Mouse (Mus musculus) heart, embryonic 13.5 days (tissue): ENCODE measurements around the gene Iqcf3. TPM values are rescaled to one million over a fixed set of nuclear protein-coding genes. Genes with fewer than 3 reads are reported as not detected.

Experiments
- ATAC-seq: fragments of 200-750 bp; cut with Nextera tagmentation; 2 replicates; pipeline ENCODE4 v1.8.0; 2017; ENCODE audit warnings: moderate TSS enrichment; ENCODE audit not compliant: insufficient number of reproducible peaks, low FRiP score, low TSS enrichment; ENCODE audit errors: extremely low read depth
- H3K27ac ChIP-seq: fragments of 300-500 bp; sonication (generic); replicated peaks from 2 replicates; pipeline ENCODE4 v1.5.1; 2015; ENCODE audit warnings: moderate library complexity, mild to moderate bottlenecking, inconsistent platforms
- H3K27me3 ChIP-seq: fragments of 300-500 bp; sonication (generic); replicated peaks from 2 replicates; pipeline ENCODE4 v1.6.1; 2015; ENCODE audit warnings: mild to moderate bottlenecking, inconsistent platforms
- H3K36me3 ChIP-seq: fragments of 300-500 bp; sonication (generic); 2 replicates; pipeline ENCODE4 v1.6.1; 2015; ENCODE audit warnings: mild to moderate bottlenecking, inconsistent platforms
- H3K4me1 ChIP-seq: fragments of 300-500 bp; sonication (generic); 2 replicates; pipeline ENCODE4 v1.6.1; 2015; ENCODE audit warnings: inconsistent platforms
- H3K4me2 ChIP-seq: fragments of 300-500 bp; sonication (generic); 2 replicates; pipeline ENCODE4 v1.6.1; 2015; ENCODE audit warnings: inconsistent platforms, mild to moderate bottlenecking, moderate library complexity
- H3K4me3 ChIP-seq: fragments of 300-500 bp; sonication (generic); 2 replicates; pipeline ENCODE4 v1.5.1; 2015; ENCODE audit warnings: moderate library complexity, mild to moderate bottlenecking, inconsistent platforms
- H3K9ac ChIP-seq: fragments of 300-500 bp; sonication (generic); 2 replicates; pipeline ENCODE4 v1.6.1; 2015; ENCODE audit warnings: inconsistent platforms, mild to moderate bottlenecking, moderate library complexity
- H3K9me3 ChIP-seq: fragments of 300-500 bp; sonication (generic); 2 replicates; pipeline ENCODE4 v1.6.1; 2016; ENCODE audit warnings: inconsistent platforms
- WGBS: fragments of 180-500 bp; shearing (Covaris S2); methylation state at CpG from one replicate; pipeline ENCODE4 v1.1.7; 2015; ENCODE audit warnings: mixed read lengths; 5-methylcytosine and 5-hydroxymethylcytosine counted together
- polyA plus RNA-seq: library from polyadenylated mRNA; unstranded; fragments of >200 nt; fragmentation: Nextera tagmentation; extraction: Ambion mirVana; gene quantifications from 2 replicates; pipeline ENCODE4 v1.2.1, GENCODE M21; 2015

The Iqcf3 gene
- polyA plus RNA-seq, 1 experiment from 2014 or later = not detected

GRCm38 (mm10) chr9:106478101-106478500 lies 83.3 kb downstream of the Iqcf3 start:
- no peak for ATAC-seq
- Histone ChIP-seq H3K36me3 (peaks cover 31% of the 10 kb centered on the region), H3K4me3 (peak overlapping the region; percentile 75), H3K4me2 (peak overlapping the region; percentile 99), H3K4me1 (peaks cover 37% of the 10 kb centered on the region), H3K9ac (peak overlapping the region; percentile 85), H3K27ac (no peak overlapping the region), H3K9me3 (no peaks in the 10 kb centered on the region), H3K27me3 (peaks cover 4% of the 10 kb centered on the region; the same call in 1 of the 2 replicates)
- 71% methylated on average over 9 of the region's 9 CpGs for WGBS

- Histone ChIP-seq H3K4me1 (peaks cover 38% of the 10 kb centered on the region), H3K9me3 (no peaks in the 10 kb centered on the region), H3K9ac (peak overlapping the region; percentile 85), H3K27me3 (peaks cover 5% of the 10 kb centered on the region; the same call in 1 of the 2 replicates), H3K27ac (peak overlapping the region; percentile 30), H3K4me2 (peak overlapping the region; percentile 99), H3K4me3 (peak overlapping the region; percentile 75), H3K36me3 (peaks cover 27% of the 10 kb centered on the region)
- WGBS = 2% methylated on average over 16 of the region's 16 CpGs
- no peak for ATAC-seq
Measured at GRCm38 (mm10) chr9:106477649-106478048, 83.8 kb downstream of the Iqcf3 start.

DNA sequence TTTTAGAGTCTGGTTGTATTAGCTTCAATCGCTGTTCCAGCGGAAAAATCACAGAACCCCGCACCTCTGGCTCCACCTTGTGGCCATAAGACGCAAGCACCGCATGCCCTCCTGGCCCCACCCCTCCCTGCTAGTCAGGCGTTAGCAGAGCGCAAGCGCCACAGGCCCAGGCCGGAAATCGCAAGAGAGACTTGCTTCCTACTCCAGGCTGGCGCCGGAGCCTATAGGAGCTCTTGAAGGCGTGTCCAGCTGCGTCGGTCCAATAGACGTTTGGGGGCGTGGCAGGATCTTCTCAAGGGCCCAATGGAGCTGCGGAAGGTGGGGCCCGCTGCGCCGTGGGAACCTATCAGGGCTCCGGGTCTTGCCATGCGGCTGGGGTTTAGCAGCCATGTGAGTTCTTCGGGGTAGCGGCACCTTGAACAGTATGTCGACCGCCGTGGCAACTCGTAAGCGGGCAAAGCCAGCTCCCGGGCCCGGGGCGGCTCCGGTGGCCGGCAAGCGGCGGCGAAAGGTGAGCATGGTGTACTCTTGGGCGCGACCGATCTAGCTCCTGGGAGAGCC lies 84.4 kb downstream of the Iqcf3 start, which contains the start of gene Parp3:
Gene Parp3 (minus strand): TSS at position 26 of the 561 bp plus-strand sequence.
- peak within 1 kb of the TSS; percentile 70 for H3K27ac ChIP-seq
- under 1% methylated on average over 41 of the region's 41 CpGs for WGBS
- peak; percentile 95 for ATAC-seq
- peak within 1 kb of the TSS; percentile 75 for H3K4me3 ChIP-seq
- peaks cover 21% of the 10 kb centered on the region for H3K36me3 ChIP-seq
- peak within 1 kb of the TSS; percentile 85 for H3K9ac ChIP-seq
- no peaks in the 10 kb centered on the region for H3K9me3 ChIP-seq
- H3K27me3 ChIP-seq = peaks cover 5% of the 10 kb centered on the region; the same call in 1 of the 2 replicates
- H3K4me2 ChIP-seq = peak within 1 kb of the TSS; percentile 99
- H3K4me1 ChIP-seq = peaks cover 45% of the 10 kb centered on the region

DNA sequence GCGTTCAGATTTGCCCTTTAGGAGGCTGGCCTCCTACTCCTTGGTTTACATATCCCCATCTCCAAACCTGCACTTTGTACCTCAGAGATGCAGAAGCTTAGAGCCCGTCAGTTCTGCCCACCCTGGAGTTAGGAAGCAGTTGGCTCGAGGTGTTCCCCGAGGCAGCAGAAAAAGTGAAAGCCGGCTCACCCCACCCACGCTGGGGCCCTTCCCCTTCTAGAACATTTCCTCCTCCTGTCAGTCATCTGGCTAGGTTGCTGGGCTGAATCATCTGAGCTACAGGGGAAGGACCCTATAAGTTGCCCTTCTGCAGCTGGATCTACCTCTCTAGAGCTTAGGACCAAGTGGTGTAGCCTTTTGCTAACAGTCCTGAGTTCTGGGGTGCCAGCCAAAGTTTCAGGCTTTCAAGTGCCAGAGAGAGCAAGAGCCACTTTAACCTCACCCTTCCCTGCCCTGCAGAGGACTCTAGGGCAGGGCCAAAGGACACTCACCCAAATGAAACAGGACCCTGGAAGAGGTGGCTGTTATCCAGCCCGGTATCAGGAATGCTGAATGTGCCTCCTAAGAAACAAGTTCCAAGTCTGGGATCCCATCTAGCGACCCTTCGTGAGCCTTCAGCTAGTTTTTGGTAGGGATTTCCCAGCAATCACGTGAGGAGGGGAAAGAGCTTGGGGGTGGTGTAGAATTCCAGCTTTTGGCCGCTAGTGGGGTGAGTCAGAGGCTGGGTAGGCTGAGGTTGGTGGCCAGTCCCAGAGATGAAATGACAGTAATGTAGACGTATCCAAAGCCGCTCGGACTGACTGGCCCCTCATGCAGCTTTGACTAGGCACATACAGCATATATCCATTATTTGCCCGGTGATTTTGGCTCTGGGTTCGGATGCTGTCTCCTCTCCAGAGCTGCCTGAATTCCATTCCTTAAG lies 85.2 kb downstream of the Iqcf3 start:
- ATAC-seq = peak; percentile 5; the same call in 1 of the 2 replicates
- 21% methylated on average over 16 of the region's 16 CpGs for WGBS
- Histone ChIP-seq H3K9me3 (no peaks in the 10 kb centered on the region), H3K36me3 (peaks cover 14% of the 10 kb centered on the region), H3K9ac (peak overlapping the region; percentile 76), H3K27ac (peak overlapping the region; percentile 70), H3K4me1 (peaks cover 51% of the 10 kb centered on the region), H3K4me3 (peak overlapping the region; percentile 32), H3K4me2 (peak overlapping the region; percentile 64), H3K27me3 (peaks cover 5% of the 10 kb centered on the region; the same call in 1 of the 2 replicates)

- ATAC-seq = no peak
- H3K9ac ChIP-seq = peak within 1 kb of the TSS; percentile 76
- peak within 1 kb of the TSS; percentile 64 for H3K4me2 ChIP-seq
- H3K27me3 ChIP-seq = peaks cover 5% of the 10 kb centered on the region; the same call in 1 of the 2 replicates
- H3K9me3 ChIP-seq = no peaks in the 10 kb centered on the region
- 82% methylated on average over 10 of the region's 10 CpGs for WGBS
- H3K4me3 ChIP-seq = peak within 1 kb of the TSS; percentile 32
- H3K4me1 ChIP-seq = peaks cover 51% of the 10 kb centered on the region
- peaks cover 8% of the 10 kb centered on the region for H3K36me3 ChIP-seq
- H3K27ac ChIP-seq = peak within 1 kb of the TSS; percentile 70
Measured at GRCm38 (mm10) chr9:106475663-106476001, 85.8 kb downstream of the Iqcf3 start, which contains the start of gene Rrp9. Gene Rrp9 (plus strand): TSS chr9:106475963.

- H3K27ac ChIP-seq = no peak overlapping the region
- H3K4me3 ChIP-seq = no peak overlapping the region
- H3K4me2 ChIP-seq = peak overlapping the region; percentile 34; the same call in 1 of the 2 replicates
- WGBS = 62% methylated on average over 7 of the region's 7 CpGs
- no peaks in the 10 kb centered on the region for H3K9me3 ChIP-seq
- H3K27me3 ChIP-seq = peaks cover 5% of the 10 kb centered on the region; the same call in 1 of the 2 replicates
- peaks cover 51% of the 10 kb centered on the region for H3K4me1 ChIP-seq
- 0 out of 2 replicates have a peak, but pooled peaks cover 3% of the 10 kb centered on the region for H3K36me3 ChIP-seq
- no peak for ATAC-seq
- peak overlapping the region; percentile 44 for H3K9ac ChIP-seq
Measured at GRCm38 (mm10) chr9:106475046-106475445, 86.4 kb downstream of the Iqcf3 start.

GRCm38 (mm10) chr9:106474456-106474855 lies 87.0 kb downstream of the Iqcf3 start:
- H3K36me3 ChIP-seq = 0 out of 2 replicates have a peak, but pooled peaks cover 2% of the 10 kb centered on the region
- 2% methylated on average over 6 of the region's 6 CpGs for WGBS
- peaks cover 5% of the 10 kb centered on the region; the same call in 1 of the 2 replicates for H3K27me3 ChIP-seq
- peak overlapping the region; percentile 34 for H3K4me2 ChIP-seq
- ATAC-seq = no peak
- H3K27ac ChIP-seq = no peak overlapping the region
- peak overlapping the region; percentile 44 for H3K9ac ChIP-seq
- H3K4me3 ChIP-seq = no peak overlapping the region
- H3K9me3 ChIP-seq = no peaks in the 10 kb centered on the region
- H3K4me1 ChIP-seq = peaks cover 51% of the 10 kb centered on the region

- Histone ChIP-seq H3K9ac (peak overlapping the region; percentile 44), H3K27me3 (peaks cover 5% of the 10 kb centered on the region; the same call in 1 of the 2 replicates), H3K9me3 (no peaks in the 10 kb centered on the region), H3K4me1 (peaks cover 51% of the 10 kb centered on the region), H3K4me3 (no peak overlapping the region), H3K36me3 (no peaks in the 10 kb centered on the region), H3K27ac (no peak overlapping the region), H3K4me2 (no peak overlapping the region)
- ATAC-seq = no peak
- WGBS = 79% methylated on average over 5 of the region's 5 CpGs
Measured at GRCm38 (mm10) chr9:106473753-106474105, 87.7 kb downstream of the Iqcf3 start.

DNA sequence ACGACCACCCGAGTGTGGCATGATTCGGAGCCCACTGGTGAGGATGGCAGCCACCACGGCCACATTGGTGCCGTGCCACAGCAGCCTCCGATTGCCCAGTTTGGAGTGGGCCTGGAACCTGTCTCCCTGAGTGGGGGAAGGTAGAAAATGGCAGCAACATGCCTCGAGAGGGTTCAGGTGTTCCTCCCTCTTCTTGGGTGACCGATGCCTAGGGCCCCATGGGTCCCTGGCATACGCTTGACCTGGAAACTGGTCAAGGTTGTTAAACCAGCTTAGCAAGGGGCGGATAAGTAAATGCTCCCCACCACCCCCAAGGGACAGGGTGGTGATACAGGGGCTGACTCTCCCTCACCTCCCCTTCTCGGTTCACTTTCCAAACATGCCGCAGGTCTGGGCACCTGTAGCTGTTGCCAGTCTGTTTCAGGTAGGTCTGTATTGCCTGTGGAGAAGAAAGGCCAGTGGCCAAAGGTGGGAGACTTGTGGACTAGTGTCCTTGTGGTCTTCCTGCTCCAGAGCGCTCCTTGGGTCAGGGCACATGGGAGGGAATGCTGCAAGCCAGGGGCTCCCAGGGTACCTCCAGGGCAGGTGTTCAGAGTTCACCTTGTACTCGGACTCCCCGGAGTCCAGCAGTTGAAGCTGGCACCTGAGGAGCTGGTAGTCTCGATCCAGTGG lies 88.2 kb downstream of the Iqcf3 start:
- 85% methylated on average over 16 of the region's 16 CpGs for WGBS
- no peak for ATAC-seq
- Histone ChIP-seq H3K27ac (no peak overlapping the region), H3K4me1 (peaks cover 49% of the 10 kb centered on the region), H3K27me3 (peaks cover 5% of the 10 kb centered on the region; the same call in 1 of the 2 replicates), H3K9me3 (no peaks in the 10 kb centered on the region), H3K36me3 (no peaks in the 10 kb centered on the region), H3K4me3 (no peak overlapping the region), H3K9ac (no peak overlapping the region), H3K4me2 (no peak overlapping the region)

- no peak for ATAC-seq
- Histone ChIP-seq H3K9ac (no peak overlapping the region), H3K4me2 (no peak overlapping the region), H3K36me3 (no peaks in the 10 kb centered on the region), H3K9me3 (no peaks in the 10 kb centered on the region), H3K27me3 (peaks cover 5% of the 10 kb centered on the region; the same call in 1 of the 2 replicates), H3K4me1 (peaks cover 42% of the 10 kb centered on the region), H3K27ac (0 out of 2 replicates have a peak overlapping the region, but pooled peaks have one; percentile 5), H3K4me3 (no peak overlapping the region)
- 45% methylated on average over 4 of the region's 4 CpGs for WGBS
Measured at GRCm38 (mm10) chr9:106472321-106472720, 89.1 kb downstream of the Iqcf3 start.

- no peak for ATAC-seq
- Histone ChIP-seq H3K27me3 (peaks cover 5% of the 10 kb centered on the region; the same call in 1 of the 2 replicates), H3K4me3 (no peak overlapping the region), H3K9me3 (no peaks in the 10 kb centered on the region), H3K4me1 (peaks cover 42% of the 10 kb centered on the region), H3K27ac (no peak overlapping the region), H3K9ac (peak overlapping the region; percentile 45), H3K4me2 (peak overlapping the region; percentile 57), H3K36me3 (no peaks in the 10 kb centered on the region)
- 8% methylated on average over 5 of the region's 5 CpGs for WGBS
Measured at GRCm38 (mm10) chr9:106471892-106472291, 89.5 kb downstream of the Iqcf3 start.
